ENCODE assay signal across 15 mouse cellular contexts in genomic region chr10:53927904-53928303, GRCm38 (mm10).
A peak's percentile ranks its signal among the peaks of the same experiment; 100 is the strongest.
DNase-seq lines count a peak whose midpoint lies in the region; ATAC-seq lines count a peak whose summit lies in the region.
"Had no signal": no experiment of that assay in that cellular context is flagged by ENCODE, and none has a peak within 500 bp of the region (broad histone marks: within the 10 kb centered on the region; RNA-seq: fewer than 3 reads in every experiment).

No protein-coding gene starts in this region.

- H3K9ac ChIP-seq in heart, embryonic 11.5 days (ENCODE audit: low read depth, low read length), result no peak overlapping the region
- H3K9ac ChIP-seq in liver, embryonic 12.5 days, result no peak overlapping the region
- H3K9ac ChIP-seq: forebrain, embryonic 12.5 days; heart, embryonic 13.5 days had no signal

- no peaks in the 10 kb centered on the region for H3K27me3 ChIP-seq in heart, embryonic 11.5 days (ENCODE audit: control insufficient read depth, insufficient read depth, low read length)
- H3K27me3 ChIP-seq in liver, embryonic 12.5 days (replicated peaks), result no peaks in the 10 kb centered on the region
- H3K27me3 ChIP-seq: forebrain, embryonic 12.5 days; heart, embryonic 13.5 days had no signal

- WGBS in heart, embryonic 11.5 days (ENCODE audit: insufficient replicate concordance), result 71% methylated on average over 5 of the region's 5 CpGs
- 53% methylated on average over 5 of the region's 5 CpGs for WGBS in liver, embryonic 12.5 days (ENCODE audit: insufficient replicate concordance)

- peak; percentile 95 for DNase-seq in heart, adult 11 months
- DNase-seq in liver, result no peak
- no peak for DNase-seq in cerebellum, adult 8-10 months
- DNase-seq in testis, postnatal 10 days (ENCODE audit: low spot score), result no peak
- DNase-seq: cerebellum, adult 11 months; kidney, adult 9 months; lung, postnatal 36 days had no signal

- H3K4me2 ChIP-seq in heart, embryonic 11.5 days, result no peak overlapping the region
- no peak overlapping the region for H3K4me2 ChIP-seq in liver, embryonic 12.5 days
- H3K4me2 ChIP-seq: forebrain, embryonic 12.5 days; heart, embryonic 13.5 days had no signal

- H3K36me3 ChIP-seq in heart, embryonic 11.5 days (ENCODE audit: control insufficient read depth, insufficient read depth, low read length), result no peaks in the 10 kb centered on the region
- H3K36me3 ChIP-seq in liver, embryonic 12.5 days, result peaks cover 45% of the 10 kb centered on the region
- H3K36me3 ChIP-seq: forebrain, embryonic 12.5 days; limb, embryonic 10.5 days had no signal

- H3K27ac ChIP-seq in heart, embryonic 11.5 days (ENCODE audit: low read depth, low read length), result no peak overlapping the region
- no peak overlapping the region for H3K27ac ChIP-seq in liver, embryonic 12.5 days
- H3K27ac ChIP-seq: forebrain, embryonic 12.5 days; heart, embryonic 13.5 days; hindbrain, postnatal 0 days; limb, embryonic 10.5 days had no signal

- no peak for ATAC-seq in heart, embryonic 11.5 days (replicated peaks; ENCODE audit: insufficient number of reproducible peaks, low FRiP score, low TSS enrichment)
- ATAC-seq in liver, embryonic 12.5 days, result peak; percentile 53
- ATAC-seq in granulocyte monocyte progenitor cell, adult 5-6 weeks (replicated peaks; ENCODE audit: poor library complexity, severe bottlenecking), result peak; percentile 93
- ATAC-seq in neutrophil, adult 5-6 weeks (ENCODE audit: extremely low read depth, insufficient number of reproducible peaks, low FRiP score, poor library complexity, severe bottlenecking), result 0 out of 2 replicates have a peak, but pooled peaks have one; percentile 23

- H3K9me3 ChIP-seq in heart, embryonic 11.5 days (replicated peaks; ENCODE audit: control insufficient read depth, low read length), result no peaks in the 10 kb centered on the region
- no peaks in the 10 kb centered on the region for H3K9me3 ChIP-seq in liver, embryonic 12.5 days (replicated peaks)
- H3K9me3 ChIP-seq: forebrain, embryonic 12.5 days; heart, embryonic 13.5 days; limb, embryonic 10.5 days had no signal

- no peak overlapping the region for H3K4me3 ChIP-seq in heart, embryonic 11.5 days (ENCODE audit: low read depth, low read length)
- H3K4me3 ChIP-seq in liver, embryonic 12.5 days, result no peak overlapping the region
- H3K4me3 ChIP-seq: forebrain, embryonic 12.5 days; heart, embryonic 13.5 days; limb, embryonic 10.5 days had no signal

- peaks cover 11% of the 10 kb centered on the region; the same call in 1 of the 2 replicates for H3K4me1 ChIP-seq in heart, embryonic 11.5 days (ENCODE audit: control insufficient read depth, insufficient read depth, low read length)
- H3K4me1 ChIP-seq in liver, embryonic 12.5 days, result no peaks in the 10 kb centered on the region; the same call in 1 of the 2 replicates
- H3K4me1 ChIP-seq: forebrain, embryonic 12.5 days; limb, embryonic 10.5 days had no signal
